Mouse (Mus musculus) spleen, adult 10 weeks (tissue): ENCODE results near the gene Chfr. TPM values are rescaled to one million over a fixed set of nuclear protein-coding genes. Genes with fewer than 3 reads are reported as not detected.

Source experiments
- polyA plus RNA-seq: library from polyadenylated mRNA; stranded (reverse); fragments of 350-450 nt; fragmentation: Illumina TruSeq; extraction: RNeasy Lipid Tissue Mini Kit (QIAGEN cat#74804); gene quantifications from one replicate; pipeline ENCODE4 v1.2.3, GENCODE M21; 2015; ENCODE audit warnings: low replicate concordance; ENCODE audit not compliant: insufficient read depth

Gene Chfr
- 75.2 TPM for polyA plus RNA-seq

DNA sequence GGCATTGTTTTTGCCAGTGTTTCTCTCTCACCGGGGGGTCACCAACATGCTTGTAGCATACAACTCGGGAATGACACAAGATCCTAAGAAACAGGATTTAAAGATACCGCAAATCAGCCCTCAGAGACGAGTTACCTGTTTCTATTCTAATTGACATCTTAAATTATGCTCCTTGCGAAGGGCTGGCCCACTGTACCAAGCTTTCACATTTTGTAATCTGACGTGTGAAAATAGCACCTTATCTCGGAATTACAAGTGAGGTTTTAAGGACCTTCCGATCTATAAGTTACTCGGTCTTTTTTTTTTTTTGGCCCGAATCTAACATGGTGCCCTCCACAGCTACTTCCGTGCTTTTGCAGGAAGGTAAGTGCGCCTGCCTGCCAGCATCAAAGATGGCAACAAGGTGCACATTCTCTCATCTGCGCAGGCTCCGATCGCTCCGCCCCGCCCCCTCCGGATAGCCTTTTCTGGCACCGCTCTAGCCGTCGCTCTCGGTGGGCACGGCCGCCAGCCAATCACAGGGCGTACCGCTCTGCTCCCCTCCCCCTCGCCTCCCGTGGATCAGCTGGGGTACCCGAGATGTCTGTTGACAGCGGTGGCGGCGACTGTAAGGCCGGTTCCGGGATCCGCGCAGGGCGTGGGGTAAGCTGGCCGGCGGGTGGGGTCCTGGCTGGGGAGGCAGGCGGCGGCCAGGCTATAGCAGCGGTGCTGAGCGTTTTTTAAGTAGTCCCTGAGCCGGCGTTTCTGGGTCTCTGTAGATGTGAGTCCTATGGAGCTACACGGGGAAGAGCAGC lies at the start of gene Chfr:
Gene Chfr, plus strand, starts transcription at position 550 of the 794 bp plus-strand sequence.

DNA sequence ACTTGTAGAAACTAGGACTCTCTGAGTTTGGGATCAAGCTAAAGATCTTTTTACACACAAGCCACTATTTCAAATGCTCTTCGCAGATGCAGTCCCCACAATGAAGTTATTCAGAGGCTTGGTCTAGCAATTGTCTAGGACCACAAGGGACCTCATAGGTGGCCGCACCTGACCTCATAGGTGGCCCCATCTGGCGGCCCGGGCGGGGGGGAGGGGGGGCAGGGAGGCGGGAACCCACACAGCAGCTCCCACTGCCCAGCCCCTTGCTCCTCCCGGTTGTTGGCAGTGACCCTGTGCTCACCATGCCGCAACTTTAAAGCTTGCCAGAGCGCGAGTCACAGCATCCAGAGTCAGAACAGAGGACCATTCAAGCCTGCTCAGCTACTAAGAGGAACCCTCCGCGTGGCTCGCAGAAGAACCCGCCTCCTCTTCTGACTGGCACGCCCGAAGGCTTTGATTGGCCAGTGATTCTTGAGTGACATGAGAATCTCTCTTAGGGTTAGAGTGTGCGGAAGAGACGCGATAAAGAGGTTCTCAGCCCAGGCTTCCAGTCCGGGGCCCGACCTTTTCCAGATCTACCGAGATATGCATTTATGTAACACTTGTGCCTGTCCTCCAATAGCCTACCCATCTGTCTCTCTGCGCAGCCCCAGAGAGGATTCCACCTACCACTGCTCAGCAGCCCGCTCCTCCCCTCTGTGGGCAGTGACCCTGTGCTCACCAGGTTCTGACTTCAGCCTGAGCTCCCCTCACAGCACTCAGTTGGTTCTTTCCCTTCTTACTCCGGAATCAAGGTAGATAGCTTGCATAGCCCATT lies 41.4 kb upstream of the Chfr start, which contains the start of gene Gm35315:
Gene Gm35315, minus strand, starts transcription at position 391 of the 817 bp plus-strand sequence.

DNA sequence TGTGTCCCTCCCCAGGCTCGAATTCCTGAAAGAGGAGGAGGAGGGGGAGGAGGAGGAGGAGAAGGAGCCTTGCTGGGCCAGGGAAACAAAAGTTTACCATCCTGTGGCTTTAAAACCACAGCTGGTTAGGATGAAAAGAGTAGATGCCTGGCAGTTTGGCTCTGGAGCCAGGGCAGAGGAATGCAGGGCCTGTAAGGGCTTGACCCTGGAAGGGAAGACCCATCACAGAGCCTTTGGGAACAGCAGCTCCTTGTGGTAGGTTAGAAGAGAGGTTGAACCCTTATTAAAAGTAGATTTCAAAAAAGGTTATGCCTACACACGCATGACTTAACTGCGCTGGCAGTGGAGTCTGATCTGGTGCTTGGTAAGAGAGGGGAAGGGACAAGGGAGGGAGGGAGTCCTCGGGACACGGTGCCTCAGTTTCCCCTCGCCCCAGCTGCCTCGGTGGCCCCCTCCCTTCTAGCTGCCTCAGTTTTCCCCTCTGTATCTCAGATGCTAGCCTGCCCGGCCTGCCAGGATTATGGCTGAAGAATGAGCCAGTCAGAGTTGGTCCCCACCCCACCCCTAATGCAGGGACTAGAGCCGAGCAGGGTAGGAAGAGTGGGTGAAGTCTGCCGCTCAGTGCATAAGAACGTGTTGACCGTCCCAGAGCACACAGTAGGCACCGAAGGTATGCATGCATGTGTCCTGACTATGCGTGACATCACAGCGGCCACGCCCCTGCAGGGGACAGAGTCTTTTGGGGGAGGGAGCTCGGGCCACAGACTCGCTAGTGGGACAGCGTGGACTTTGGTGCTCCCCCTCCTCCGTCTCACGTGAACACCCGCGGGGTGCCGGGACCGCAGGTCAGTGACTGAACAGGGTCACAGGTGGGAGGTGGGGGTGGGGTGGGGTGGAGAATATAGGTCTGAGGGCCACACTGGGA lies 35.7 kb upstream of the Chfr start, which contains the start of gene Plcxd1:
Gene Plcxd1, plus strand, starts transcription at position 314 of the 925 bp plus-strand sequence.

DNA sequence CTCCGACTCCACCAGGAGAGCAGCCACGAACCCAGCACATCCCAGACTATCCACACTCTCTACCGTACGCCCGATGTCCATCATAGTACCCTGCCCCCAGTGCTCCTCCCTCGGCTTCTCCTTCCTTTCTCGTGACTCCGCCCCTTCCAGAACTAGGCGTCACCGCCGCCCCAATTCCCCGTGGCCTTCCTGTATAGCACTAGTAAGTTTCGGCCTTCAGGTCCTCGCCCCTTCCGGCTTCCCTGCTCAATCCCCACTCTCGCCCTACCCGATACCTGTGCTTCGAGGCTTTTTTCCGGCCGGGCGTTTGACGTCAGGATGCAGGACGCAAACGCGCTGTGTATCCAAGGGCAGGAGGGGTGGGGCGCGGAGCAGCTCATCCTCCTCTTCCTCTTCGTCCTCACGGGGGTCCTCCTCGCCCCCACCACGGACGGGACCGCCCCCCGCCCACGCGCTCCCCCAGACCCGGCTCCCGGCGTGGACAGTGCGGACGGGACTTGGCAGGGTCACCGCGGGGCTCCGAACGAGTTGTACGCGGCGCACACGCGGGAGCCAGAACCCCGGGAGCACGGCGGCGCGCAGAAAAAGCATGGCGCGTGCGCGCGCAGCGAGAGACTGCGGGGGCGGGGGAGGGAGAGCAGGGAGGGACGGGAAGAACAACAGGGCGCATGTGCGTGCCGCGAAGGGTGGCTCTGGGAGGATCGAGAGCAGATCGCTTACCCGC lies 27.9 kb upstream of the Chfr start, which contains the start of gene Gtpbp6:
Gene Gtpbp6, minus strand, starts transcription at position 617 of the 724 bp plus-strand sequence.

DNA sequence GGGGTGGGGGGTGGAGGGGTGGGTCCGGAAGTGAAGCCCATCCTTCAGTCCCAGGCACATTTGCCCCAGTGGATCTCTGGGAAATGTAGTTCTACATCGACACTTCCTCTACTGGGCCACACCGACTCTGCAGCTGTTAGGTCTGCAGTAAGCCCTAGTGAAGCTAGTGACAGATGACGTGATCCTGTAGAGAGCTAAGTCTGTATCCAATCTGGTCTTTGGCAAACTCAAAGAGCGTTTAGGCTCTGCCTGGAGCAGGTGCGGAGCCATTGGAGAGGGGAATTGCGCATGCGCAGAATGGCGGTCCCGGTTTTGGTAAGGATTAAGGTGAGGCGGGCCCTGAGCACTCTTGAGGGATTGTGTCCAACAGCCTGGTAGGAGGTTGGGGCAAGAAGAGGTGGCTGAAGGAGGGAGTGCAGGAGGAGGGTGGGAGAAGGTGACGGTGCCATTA lies 25.6 kb upstream of the Chfr start, which contains the start of gene Zfp605:
Gene Zfp605, plus strand, starts transcription at position 102 of the 451 bp plus-strand sequence.

DNA sequence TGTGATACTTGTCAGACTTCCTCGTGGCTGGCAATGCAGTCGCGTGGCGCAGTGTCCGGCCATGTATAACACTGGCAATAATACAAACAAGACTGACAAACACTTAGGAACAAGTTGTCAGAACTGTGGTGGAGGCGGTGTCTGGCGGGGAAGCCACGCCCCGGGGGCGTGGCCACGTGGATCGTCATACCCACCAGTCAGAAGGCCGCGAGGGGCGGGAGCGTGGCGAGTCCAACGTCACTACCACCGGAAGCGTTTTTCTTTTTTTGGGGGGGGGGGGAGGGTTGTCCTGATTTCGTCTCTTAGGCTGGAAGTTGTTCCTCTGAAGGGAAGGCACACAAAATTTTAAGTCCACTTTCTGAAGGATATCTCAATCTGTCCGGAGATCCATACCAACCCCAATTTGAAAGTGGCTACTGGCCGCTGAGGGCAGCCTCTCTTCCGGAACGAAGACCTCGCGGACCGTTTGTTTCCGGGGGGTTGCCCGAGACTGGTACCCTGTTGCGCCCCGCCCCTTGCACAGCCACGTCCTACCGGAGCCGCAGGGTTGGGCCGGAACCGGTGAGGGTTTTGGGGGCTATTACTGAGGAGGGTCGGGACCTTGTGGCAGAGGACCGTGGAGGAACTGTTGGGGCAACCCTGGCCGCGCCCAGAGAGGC lies 40.8 kb downstream of the Chfr start, which contains the start of gene Golga3:
Gene Golga3, plus strand, starts transcription at position 340 of the 659 bp plus-strand sequence.

Other genes with a start within 250 kb of the Chfr start
- 44.0 TPM for gene Gm15446, start 212.4 kb upstream of the Chfr start, polyA plus RNA-seq
- 78.9 TPM for gene Zfp932, start 139.3 kb upstream of the Chfr start, polyA plus RNA-seq
- 13.7 TPM for gene Gm17655, start 63.3 kb upstream of the Chfr start, polyA plus RNA-seq
- 3.2 TPM for gene Gm35315, start 41.4 kb upstream of the Chfr start, polyA plus RNA-seq
- 0.14 TPM for gene Plcxd1, start 35.9 kb upstream of the Chfr start, polyA plus RNA-seq
- 7.2 TPM for gene Gtpbp6, start 27.6 kb upstream of the Chfr start, polyA plus RNA-seq
- 9.9 TPM for gene Zfp605, start 25.8 kb upstream of the Chfr start, polyA plus RNA-seq
- 23.6 TPM for gene Golga3, start 40.9 kb downstream of the Chfr start, polyA plus RNA-seq
- gene Ankle2, start 95.2 kb downstream of the Chfr start, polyA plus RNA-seq: 68.9 TPM
- gene Pgam5, start 134.1 kb downstream of the Chfr start, polyA plus RNA-seq: 38.6 TPM
- 3.8 TPM for gene Pxmp2, start 150.3 kb downstream of the Chfr start, polyA plus RNA-seq
- gene Pole, start 150.5 kb downstream of the Chfr start, polyA plus RNA-seq: 14.2 TPM
- gene P2rx2, start 207.4 kb downstream of the Chfr start, polyA plus RNA-seq: 0.52 TPM
- not detected for gene Lrcol1, start 208.9 kb downstream of the Chfr start, polyA plus RNA-seq